Mouse (Mus musculus) stomach, postnatal 0 days (tissue): ENCODE results near the gene Capzb. TPM values are rescaled to one million over a fixed set of nuclear protein-coding genes. Genes with fewer than 3 reads are reported as not detected.

Experiments used
- ATAC-seq: fragments of 200-750 bp; cut with Nextera tagmentation; 2 replicates; pipeline ENCODE4 v1.8.0; 2017; ENCODE audit not compliant: low FRiP score, low TSS enrichment
- DNase-seq: peaks from one replicate; pipeline ENCODE4 v3.0.0-alpha.2; 2016; ENCODE audit warnings: low spot score
- H3K27ac ChIP-seq: fragments of 300-500 bp; sonication (generic); replicated peaks from 2 replicates; pipeline ENCODE4 v1.5.1; 2014; ENCODE audit warnings: mild to moderate bottlenecking, control low read depth
- H3K27me3 ChIP-seq: fragments of 300-500 bp; sonication (generic); 2 replicates; pipeline ENCODE4 v1.6.1; 2014; ENCODE audit warnings: low read length; ENCODE audit not compliant: control insufficient read depth, insufficient read depth
- H3K36me3 ChIP-seq: fragments of 300-500 bp; sonication (generic); 2 replicates; pipeline ENCODE4 v1.6.1; 2014; ENCODE audit warnings: low read length, mixed read lengths; ENCODE audit not compliant: control insufficient read depth, insufficient read depth
- H3K4me1 ChIP-seq: fragments of 300-500 bp; sonication (generic); replicated peaks from 2 replicates; pipeline ENCODE4 v1.6.1; 2014; ENCODE audit warnings: antibody characterized with exemption; ENCODE audit not compliant: control insufficient read depth, insufficient read depth
- H3K4me2 ChIP-seq: fragments of 300-500 bp; sonication (generic); replicated peaks from 2 replicates; pipeline ENCODE4 v1.6.1; 2014; ENCODE audit warnings: low read depth, mild to moderate bottlenecking, control low read depth, moderate library complexity
- H3K4me3 ChIP-seq: fragments of 300-500 bp; sonication (generic); 2 replicates; pipeline ENCODE4 v1.5.1; 2014; ENCODE audit warnings: low read depth, low read length, control low read depth
- H3K9ac ChIP-seq: fragments of 300-500 bp; sonication (generic); 2 replicates; pipeline ENCODE4 v1.6.1; 2014; ENCODE audit warnings: mild to moderate bottlenecking, low read length, control low read depth, mixed read lengths
- H3K9me3 ChIP-seq: fragments of 300-500 bp; sonication (generic); 2 replicates; pipeline ENCODE4 v1.6.1; 2016; ENCODE audit warnings: low read length; ENCODE audit not compliant: control insufficient read depth
- CTCF ChIP-seq: IDR thresholded peaks from 2 replicates; pipeline ENCODE4 v1.5.1; 2016; ENCODE audit warnings: antibody characterized with exemption, low read depth, mild to moderate bottlenecking, moderate library complexity
- EP300 ChIP-seq: optimal IDR thresholded peaks from 2 replicates; pipeline ENCODE3; 2016; ENCODE audit warnings: antibody characterized with exemption
- WGBS: fragments of 180-500 bp; shearing (Covaris S2); extraction: QIAGEN DNeasy Blood & Tissue Kit; methylation state at CpG from one replicate; pipeline ENCODE4 v1.1.7; 2014; 5-methylcytosine and 5-hydroxymethylcytosine counted together
- polyA plus RNA-seq: library from polyadenylated mRNA; unstranded; fragments of >200 nt; fragmentation: Nextera tagmentation; extraction: Ambion mirVana; gene quantifications from 2 replicates; pipeline ENCODE4 v1.2.1, GENCODE M21; 2015

The Capzb gene
- polyA plus RNA-seq, 1 experiment from 2014 or later, result 341 TPM

DNA sequence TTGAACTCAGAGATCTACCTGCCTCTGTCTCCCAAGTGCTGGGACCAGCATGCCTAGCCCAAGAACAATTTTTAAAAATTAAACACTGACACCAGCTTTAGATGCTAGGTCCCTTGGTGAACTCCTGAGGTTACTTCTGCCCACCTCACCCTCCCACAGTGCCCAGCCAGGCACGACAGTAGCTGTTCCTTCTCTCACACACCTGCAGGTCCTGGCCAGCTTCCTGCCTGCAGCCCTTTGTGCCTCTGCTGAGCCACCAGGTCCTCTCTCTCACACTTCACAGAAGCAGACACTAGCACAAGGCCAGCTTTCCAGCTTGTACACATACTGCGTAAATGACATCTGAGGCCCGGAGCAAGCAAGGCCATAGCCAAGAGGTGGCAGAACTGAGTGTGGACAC is 112.8 kb downstream of the Capzb start:
- Histone ChIP-seq H3K4me2 (no peak overlapping the region), H3K27me3 (no peaks in the 10 kb centered on the region), H3K9me3 (no peaks in the 10 kb centered on the region), H3K36me3 (peaks cover 6% of the 10 kb centered on the region; the same call in 1 of the 2 replicates), H3K27ac (no peak overlapping the region), H3K4me3 (no peak overlapping the region), H3K9ac (no peak overlapping the region), H3K4me1 (peaks cover 5% of the 10 kb centered on the region; the same call in 1 of the 2 replicates)
- ATAC-seq, result no peak
- 91% methylated on average over 3 of the region's 3 CpGs for WGBS
- TF ChIP-seq EP300 (no peak), CTCF (no peak)
- DNase-seq, result no peak

DNA sequence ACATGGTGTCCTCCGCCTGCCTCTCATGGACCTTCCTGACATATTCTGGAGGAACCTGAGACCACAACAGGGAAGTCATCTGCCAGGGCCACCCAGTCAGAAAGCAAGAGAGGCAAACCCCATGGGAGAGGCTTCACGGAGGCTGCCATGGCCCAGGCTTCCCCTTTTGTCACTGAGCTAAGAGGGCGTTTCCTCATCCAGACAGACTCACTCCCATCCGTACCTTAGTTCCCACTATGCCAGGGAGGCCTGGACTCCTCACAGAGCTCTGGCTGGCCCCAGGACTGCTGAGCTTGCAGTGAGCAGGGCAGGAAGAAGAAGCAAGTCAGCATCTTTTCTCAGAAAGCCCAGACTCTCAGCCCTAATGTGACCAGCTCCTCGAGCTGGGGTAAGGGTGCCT is 115.2 kb downstream of the Capzb start:
- Histone ChIP-seq H3K4me2 (no peak overlapping the region), H3K27ac (no peak overlapping the region), H3K4me3 (no peak overlapping the region), H3K9ac (no peak overlapping the region), H3K4me1 (peaks cover 5% of the 10 kb centered on the region; the same call in 1 of the 2 replicates), H3K36me3 (no peaks in the 10 kb centered on the region), H3K9me3 (no peaks in the 10 kb centered on the region), H3K27me3 (no peaks in the 10 kb centered on the region)
- DNase-seq (no peak), ATAC-seq (no peak)
- TF ChIP-seq CTCF (no peak), EP300 (no peak)
- WGBS, result 74% methylated on average over 5 of the region's 5 CpGs

DNA sequence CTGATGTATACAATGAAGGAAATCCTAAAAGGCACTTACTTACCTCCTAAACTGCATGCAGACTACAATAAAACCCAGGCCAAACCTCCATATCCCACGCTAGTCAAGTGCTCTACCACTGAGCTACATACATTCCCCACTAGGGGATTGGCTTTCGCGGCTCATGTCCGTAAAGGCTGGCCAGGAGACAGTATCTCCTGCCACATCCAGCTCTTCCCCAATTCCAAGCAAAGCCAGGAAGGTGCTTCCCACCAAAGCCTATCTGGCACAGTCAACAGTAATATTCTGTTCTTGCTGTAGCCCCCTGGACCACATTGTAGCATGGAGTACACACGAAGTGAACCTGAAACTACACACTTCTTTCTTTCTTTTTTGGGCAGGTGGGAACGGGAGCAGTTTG is 117.0 kb downstream of the Capzb start:
- Histone ChIP-seq H3K27me3 (no peaks in the 10 kb centered on the region), H3K4me2 (peak overlapping the region; percentile 99), H3K4me3 (peak overlapping the region; percentile 85), H3K27ac (peak overlapping the region; percentile 69; the same call in 1 of the 2 replicates), H3K9me3 (no peaks in the 10 kb centered on the region), H3K9ac (peak overlapping the region; percentile 82), H3K36me3 (0 out of 2 replicates have a peak, but pooled peaks cover 4% of the 10 kb centered on the region), H3K4me1 (peaks cover 5% of the 10 kb centered on the region; the same call in 1 of the 2 replicates)
- no peak for DNase-seq
- no peak for ATAC-seq
- WGBS, result 30% methylated on average over 6 of the region's 6 CpGs
- TF ChIP-seq CTCF (peak; percentile 41), EP300 (no peak)

DNA sequence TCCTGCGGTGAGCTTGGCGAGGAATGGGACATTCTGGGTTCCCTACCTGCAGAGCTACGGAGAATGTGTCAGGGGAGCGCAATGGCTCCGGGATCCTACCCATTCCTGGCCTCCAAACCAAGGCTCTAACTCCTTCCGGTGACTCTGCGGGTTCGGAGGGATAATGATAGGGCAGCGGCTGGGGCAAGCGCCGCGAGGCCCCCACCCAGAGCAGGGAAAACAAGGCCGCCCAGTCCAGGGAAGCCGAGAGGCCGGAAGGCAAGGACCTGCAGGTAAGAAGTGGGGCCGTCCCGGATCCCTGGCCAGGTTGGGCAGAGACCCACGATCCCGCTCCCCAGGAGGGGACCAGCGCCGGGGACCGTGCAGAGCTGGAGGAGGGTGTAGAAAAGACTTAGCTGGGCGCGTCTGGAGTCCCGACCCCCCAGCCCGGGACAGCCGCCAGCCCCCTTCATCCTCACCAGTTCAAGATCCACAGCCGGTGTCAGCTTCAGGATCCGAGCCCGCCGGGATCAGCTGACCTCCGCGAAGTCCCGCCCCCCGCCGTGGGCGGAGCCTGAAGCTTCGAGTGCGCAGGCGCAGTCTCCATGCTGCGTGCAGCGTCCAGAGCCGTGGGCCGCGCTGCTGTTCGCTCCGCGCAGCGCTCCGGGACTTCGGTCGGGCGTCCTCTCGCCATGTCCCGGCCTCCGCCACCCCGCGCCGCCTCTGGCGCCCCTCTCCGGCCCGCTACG is 117.6 kb downstream of the Capzb start, which contains the start of the genes Pqlc2 and Akr7a5:
Pqlc2 (minus strand) TSS at position 538 of the 728 bp plus-strand sequence.
Akr7a5 (plus strand) TSS at position 574 of the 728 bp plus-strand sequence.
- peaks cover 4% of the 10 kb centered on the region; the same call in 1 of the 2 replicates for H3K36me3 ChIP-seq
- TF ChIP-seq CTCF, result peak; percentile 35; the same call in 1 of the 2 replicates
- TF ChIP-seq EP300, result no peak
- H3K4me3 ChIP-seq, result peak within 1 kb of the TSS; percentile 85
- DNase-seq (peak; percentile 97), ATAC-seq (peak; percentile 84)
- H3K9ac ChIP-seq, result peak within 1 kb of the TSS; percentile 82
- peak within 1 kb of the TSS; percentile 87 for H3K27ac ChIP-seq
- 2% methylated on average over 53 of the region's 63 CpGs for WGBS
- H3K4me2 ChIP-seq, result peak within 1 kb of the TSS; percentile 99
- no peaks in the 10 kb centered on the region for H3K27me3 ChIP-seq
- H3K4me1 ChIP-seq, result peaks cover 5% of the 10 kb centered on the region; the same call in 1 of the 2 replicates
- no peaks in the 10 kb centered on the region for H3K9me3 ChIP-seq

DNA sequence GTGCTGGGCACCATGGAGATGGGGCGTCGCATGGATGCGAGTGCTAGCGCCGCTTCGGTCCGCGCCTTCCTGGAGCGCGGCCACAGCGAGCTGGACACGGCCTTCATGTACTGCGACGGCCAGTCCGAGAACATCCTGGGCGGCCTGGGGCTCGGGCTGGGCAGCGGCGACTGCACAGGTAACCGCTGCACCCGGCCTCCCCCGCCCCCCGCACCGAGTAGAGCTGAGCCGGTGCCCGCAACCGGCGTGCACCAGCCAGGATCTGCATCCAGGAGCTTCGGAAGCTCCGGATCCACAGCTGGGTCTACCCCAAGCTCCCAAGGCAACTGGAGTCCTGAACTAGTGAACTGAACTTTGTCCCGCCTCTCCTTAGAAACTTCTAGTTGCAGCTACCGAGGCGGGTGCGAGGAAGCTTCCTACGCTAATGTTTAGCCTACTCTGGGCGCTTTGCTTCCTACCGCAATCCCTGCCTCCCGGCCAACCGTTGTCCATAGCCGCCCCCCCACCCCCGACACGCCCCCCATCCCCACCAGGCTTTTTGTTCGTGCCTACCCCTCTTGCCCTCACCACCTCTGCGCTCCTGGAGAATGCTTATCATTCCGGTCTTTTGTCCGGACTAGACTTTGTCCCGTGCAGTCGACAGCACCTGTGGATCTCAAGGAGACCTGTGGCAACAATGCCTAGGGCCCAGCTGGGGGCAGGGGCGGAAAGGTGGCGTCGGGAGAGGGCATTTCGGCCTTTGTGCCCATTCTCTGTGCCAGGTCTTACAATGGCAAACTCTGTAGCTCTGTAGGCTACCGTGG is 118.4 kb downstream of the Capzb start:
- peak overlapping the region; percentile 99 for H3K4me2 ChIP-seq
- H3K36me3 ChIP-seq, result peaks cover 7% of the 10 kb centered on the region; the same call in 1 of the 2 replicates
- DNase-seq, result peak; percentile 51
- no peaks in the 10 kb centered on the region for H3K9me3 ChIP-seq
- peak overlapping the region; percentile 87 for H3K27ac ChIP-seq
- peak overlapping the region; percentile 82 for H3K9ac ChIP-seq
- no peaks in the 10 kb centered on the region for H3K27me3 ChIP-seq
- under 1% methylated on average over 51 of the region's 53 CpGs for WGBS
- peak; percentile 59 for ATAC-seq
- peak overlapping the region; percentile 85 for H3K4me3 ChIP-seq
- no peak for TF ChIP-seq EP300
- no peak; the same call in 1 of the 2 replicates for TF ChIP-seq CTCF
- H3K4me1 ChIP-seq, result peaks cover 5% of the 10 kb centered on the region; the same call in 1 of the 2 replicates
